Mouse (Mus musculus) embryonic facial prominence, embryonic 12.5 days (tissue): ENCODE data around the gene Slc34a2. TPM values are rescaled to one million over a fixed set of nuclear protein-coding genes. Genes with fewer than 3 reads are reported as not detected.

Experiments
- ATAC-seq: fragments of 200-750 bp; cut with Nextera tagmentation; 2 replicates; pipeline ENCODE4 v1.8.0; 2017; ENCODE audit not compliant: insufficient number of reproducible peaks, insufficient read depth, low FRiP score, low TSS enrichment
- H3K27ac ChIP-seq: fragments of 300-500 bp; sonication (generic); 2 replicates; pipeline ENCODE4 v1.5.1; 2016; ENCODE audit warnings: mild to moderate bottlenecking
- H3K27me3 ChIP-seq: fragments of 300-500 bp; sonication (generic); 2 replicates; pipeline ENCODE4 v1.6.1; 2016; ENCODE audit warnings: mild to moderate bottlenecking, moderate library complexity
- H3K36me3 ChIP-seq: fragments of 300-500 bp; sonication (generic); 2 replicates; pipeline ENCODE4 v1.6.1; 2016; ENCODE audit warnings: mild to moderate bottlenecking
- H3K4me1 ChIP-seq: fragments of 300-500 bp; sonication (generic); 2 replicates; pipeline ENCODE4 v1.6.1; 2016
- H3K4me2 ChIP-seq: fragments of 300-500 bp; sonication (generic); replicated peaks from 2 replicates; pipeline ENCODE4 v1.6.1; 2016; ENCODE audit warnings: mild to moderate bottlenecking, moderate library complexity
- H3K4me3 ChIP-seq: fragments of 300-500 bp; sonication (generic); 2 replicates; pipeline ENCODE4 v1.5.1; 2016; ENCODE audit warnings: mild to moderate bottlenecking
- H3K9ac ChIP-seq: fragments of 300-500 bp; sonication (generic); 2 replicates; pipeline ENCODE4 v1.6.1; 2016; ENCODE audit warnings: mild to moderate bottlenecking, moderate library complexity
- H3K9me3 ChIP-seq: fragments of 300-500 bp; sonication (generic); 2 replicates; pipeline ENCODE4 v1.6.1; 2016; ENCODE audit warnings: mild to moderate bottlenecking, moderate library complexity
- WGBS: fragments of 180-500 bp; shearing (Covaris S2); methylation state at CpG from one replicate; pipeline ENCODE4 v1.1.7; 2016; 5-methylcytosine and 5-hydroxymethylcytosine counted together
- polyA plus RNA-seq: library from polyadenylated mRNA; unstranded; fragments of >200 nt; fragmentation: Nextera tagmentation; extraction: Ambion mirVana; gene quantifications from 2 replicates; pipeline ENCODE4 v1.2.1, GENCODE M21; 2016

The Slc34a2 gene
- polyA plus RNA-seq, 1 experiment from 2014 or later: 0.05 TPM

DNA sequence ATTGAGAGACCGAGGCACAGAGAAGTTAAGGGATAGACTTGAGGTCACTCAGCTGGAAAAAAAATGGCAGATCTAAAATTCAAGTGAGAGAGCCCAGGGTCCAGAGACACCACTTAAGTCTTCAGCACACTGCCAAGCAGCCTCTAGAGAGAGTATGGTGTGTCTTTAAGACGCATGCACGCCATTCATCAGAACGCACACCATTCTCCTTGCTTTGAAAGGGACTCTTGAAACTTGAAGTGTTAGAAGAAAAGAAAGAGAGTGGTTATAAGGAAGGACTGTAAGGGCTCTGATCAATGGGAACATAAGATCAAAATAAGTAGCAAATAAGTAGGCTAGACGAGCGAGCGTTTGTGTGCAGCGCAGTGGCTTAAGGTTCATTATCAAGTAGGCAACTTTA lies 80.3 kb downstream of the Slc34a2 start:
- 88% methylated on average over 8 of the region's 8 CpGs for WGBS

DNA sequence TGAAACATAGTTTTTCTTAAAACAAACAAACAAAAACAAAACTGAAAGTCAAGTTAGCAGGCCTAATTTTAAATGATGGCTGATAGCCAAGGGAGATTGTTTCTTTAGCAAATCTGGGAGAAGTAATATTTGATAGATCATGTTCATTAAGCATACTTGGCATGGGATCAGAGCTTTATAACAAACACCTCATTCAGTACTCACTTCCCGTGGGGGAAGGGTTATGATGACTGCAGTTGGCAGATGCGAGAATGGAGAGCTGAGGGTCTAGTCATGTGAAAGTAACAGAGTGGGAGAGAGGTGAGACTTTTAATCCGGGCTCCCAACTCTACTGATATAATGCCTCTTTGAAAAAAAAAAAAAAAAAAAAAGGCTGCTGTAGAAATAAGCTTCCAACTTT lies 81.8 kb downstream of the Slc34a2 start:
- H3K4me3 ChIP-seq: no peak overlapping the region
- no peak for ATAC-seq
- no peak overlapping the region for H3K9ac ChIP-seq
- 48% methylated on average over 3 of the region's 3 CpGs for WGBS
- no peaks in the 10 kb centered on the region for H3K4me1 ChIP-seq
- H3K4me2 ChIP-seq: no peak overlapping the region
- no peaks in the 10 kb centered on the region for H3K36me3 ChIP-seq
- no peaks in the 10 kb centered on the region for H3K9me3 ChIP-seq
- no peak overlapping the region for H3K27ac ChIP-seq
- no peaks in the 10 kb centered on the region for H3K27me3 ChIP-seq

More for the DNA sequence above, 80.3 kb downstream of the Slc34a2 start:
- H3K9me3 ChIP-seq: no peaks in the 10 kb centered on the region
- no peaks in the 10 kb centered on the region for H3K36me3 ChIP-seq
- H3K27ac ChIP-seq: no peak overlapping the region
- H3K27me3 ChIP-seq: no peaks in the 10 kb centered on the region
- ATAC-seq: no peak
- no peaks in the 10 kb centered on the region for H3K4me1 ChIP-seq
- no peak overlapping the region for H3K4me3 ChIP-seq
- no peak overlapping the region for H3K4me2 ChIP-seq
- no peak overlapping the region for H3K9ac ChIP-seq

Other genes starting within 250 kb of the Slc34a2 start
- 127 and 128 TPM in 2 replicates for gene Anapc4, start 204.1 kb upstream of the Slc34a2 start, polyA plus RNA-seq
- gene Sel1l3, start 175.8 kb downstream of the Slc34a2 start, polyA plus RNA-seq: 2.8 and 3.0 TPM in 2 replicates
- 57.5 and 72.7 TPM in 2 replicates for gene Smim20, start 229.0 kb downstream of the Slc34a2 start, polyA plus RNA-seq